Mouse (Mus musculus) adipocyte (in vitro differentiated cells): Measurements from ENCODE around the gene Fxyd6.

Experiments
- DNase-seq: peaks from one replicate; pipeline ENCODE4 v3.0.0-alpha.2; 2016; ENCODE audit warnings: low spot score

The Fxyd6 gene

GRCm38 (mm10) chr9:45376427-45376826 is 6.4 kb downstream of the Fxyd6 start:
- DNase-seq: no peak

GRCm38 (mm10) chr9:45376883-45377282 is 6.9 kb downstream of the Fxyd6 start:
- DNase-seq: no peak

- DNase-seq: no peak
These were observed 10.6 kb downstream of the Fxyd6 start for GRCm38 (mm10) chr9:45380411-45381251.

DNA sequence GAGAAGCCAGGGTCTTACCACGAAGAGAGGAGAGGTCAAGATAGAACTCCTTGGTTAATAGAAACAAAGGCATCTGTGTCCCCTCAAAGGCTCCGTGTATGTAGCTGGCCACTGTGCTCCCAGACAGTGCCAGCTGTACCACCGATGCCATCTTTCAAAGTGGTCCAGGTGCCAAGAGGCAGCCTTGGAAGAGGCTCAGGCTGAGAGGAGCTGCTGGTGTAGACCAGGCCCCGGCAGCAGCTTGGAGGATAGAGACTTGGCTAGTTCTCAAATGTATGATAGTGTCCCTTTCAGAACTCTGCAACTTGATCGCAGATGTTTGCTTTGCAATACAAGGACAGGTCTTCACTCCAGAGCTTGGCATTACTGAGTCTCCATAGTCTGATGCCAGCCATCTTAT is 12.4 kb downstream of the Fxyd6 start:
- DNase-seq: no peak

GRCm38 (mm10) chr9:45382834-45383233 is 12.8 kb downstream of the Fxyd6 start:
- no peak for DNase-seq

- DNase-seq: no peak
These were observed 13.9 kb downstream of the Fxyd6 start for GRCm38 (mm10) chr9:45383883-45384282.

- no peak for DNase-seq
These were observed 16.7 kb downstream of the Fxyd6 start for GRCm38 (mm10) chr9:45386698-45387097.

GRCm38 (mm10) chr9:45388385-45388994 is 18.5 kb downstream of the Fxyd6 start:
- DNase-seq: peak; percentile 44

DNA sequence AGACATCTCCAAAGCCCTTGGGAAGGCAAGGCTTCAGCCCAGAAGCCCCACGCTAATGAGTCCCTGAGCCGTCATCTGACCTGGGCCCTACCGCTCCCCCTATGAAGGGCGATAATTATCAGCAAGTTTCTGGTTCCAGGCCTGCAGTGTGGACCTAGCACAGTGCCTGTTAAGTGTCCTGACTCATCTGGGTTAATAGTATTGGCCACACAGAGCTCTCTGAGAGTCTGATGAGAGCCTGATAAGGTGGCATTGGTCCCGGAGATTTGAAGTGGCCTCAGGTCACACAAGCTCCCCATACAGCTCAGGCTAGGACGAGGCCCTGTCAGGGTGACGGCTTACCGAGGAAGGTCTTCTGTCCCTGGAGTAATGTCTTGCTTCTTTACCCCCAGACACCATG is 19.6 kb downstream of the Fxyd6 start:
- no peak for DNase-seq

DNA sequence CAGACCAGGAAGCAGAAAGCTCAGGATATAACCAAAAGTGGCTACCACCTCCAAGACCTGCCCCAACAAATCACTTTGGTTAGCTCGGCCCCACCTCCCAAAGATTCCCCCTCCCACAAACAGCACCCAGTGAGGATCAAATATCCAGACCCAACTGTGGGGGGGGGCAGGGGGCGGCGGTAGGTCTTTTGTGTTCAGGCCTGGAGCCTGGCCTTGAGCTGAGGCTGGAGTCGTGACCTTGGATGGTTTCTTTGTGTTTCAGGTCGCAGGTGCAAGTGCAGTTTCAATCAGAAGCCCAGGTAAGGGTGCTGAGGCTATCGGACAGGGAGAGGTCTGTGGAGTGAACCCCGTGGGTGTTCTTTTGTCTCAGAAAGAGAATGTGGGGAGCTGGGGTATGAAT is 21.3 kb downstream of the Fxyd6 start:
- DNase-seq: no peak

DNA sequence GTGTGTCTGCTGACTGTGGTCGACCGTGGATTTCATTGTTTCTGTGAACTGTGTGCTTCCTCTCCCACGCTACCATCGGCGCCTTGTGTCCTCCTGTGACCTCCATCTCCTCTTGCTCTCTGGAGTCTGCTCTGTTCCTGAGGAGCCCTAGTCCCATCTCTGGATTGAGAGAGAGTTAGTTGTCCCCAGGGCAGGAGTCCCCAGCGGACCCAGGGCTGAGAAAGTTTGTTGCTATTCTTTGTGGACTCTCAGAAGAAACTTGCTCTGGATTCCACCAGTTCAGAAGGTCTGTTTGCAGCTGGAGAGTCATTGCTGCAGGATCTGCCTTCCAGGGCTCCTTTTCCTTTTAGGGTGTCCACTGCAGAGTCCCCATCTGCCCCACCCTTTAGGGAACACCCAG is 25.2 kb downstream of the Fxyd6 start:
- DNase-seq: no peak

DNA sequence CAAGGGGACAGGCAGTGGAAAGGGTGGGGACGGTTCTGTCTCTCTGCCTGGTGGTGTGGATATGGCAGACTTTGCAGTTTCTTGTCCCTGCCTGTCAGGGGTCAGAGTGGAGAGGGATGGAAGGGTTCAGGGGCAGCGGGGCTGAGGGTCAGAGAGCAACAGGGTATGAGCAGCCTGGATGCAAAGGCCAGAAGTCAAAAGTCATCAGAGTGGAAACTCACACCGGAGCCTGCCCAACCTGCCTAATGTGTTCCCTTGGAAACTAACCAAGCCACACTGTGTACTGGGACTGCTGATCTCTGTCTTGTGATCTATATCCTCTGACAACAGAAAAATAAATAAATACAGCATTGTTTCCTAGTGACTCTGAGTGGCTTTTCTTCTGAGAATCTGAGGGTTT is 25.8 kb downstream of the Fxyd6 start:
- DNase-seq: no peak

GRCm38 (mm10) chr9:45398336-45398735 is 28.4 kb downstream of the Fxyd6 start:
- DNase-seq: no peak

- DNase-seq: no peak
These were observed 29.4 kb downstream of the Fxyd6 start, which contains the start of gene Fxyd2 for GRCm38 (mm10) chr9:45399434-45399833. Fxyd2 (plus strand) TSS chr9:45399669.

DNA sequence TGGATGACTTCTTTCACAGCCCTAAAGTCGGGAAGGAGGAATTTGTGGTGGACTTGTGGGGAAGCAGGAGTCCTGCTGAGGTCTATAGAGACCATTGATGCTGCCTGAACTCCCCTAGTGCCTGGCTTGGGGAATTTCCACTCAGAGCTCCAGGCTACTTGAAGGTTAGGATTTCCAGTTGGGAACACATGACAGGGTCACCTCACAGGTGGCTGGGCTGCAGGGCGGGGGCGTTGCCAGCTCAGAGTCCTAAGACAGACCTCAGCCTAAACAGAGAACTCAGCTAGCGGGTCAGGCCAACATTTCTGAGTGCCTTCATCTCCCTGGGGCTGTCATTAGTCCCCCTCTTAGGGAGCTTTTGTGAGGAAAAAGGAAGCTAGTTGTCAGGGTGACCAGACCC is 31.9 kb downstream of the Fxyd6 start:
- no peak for DNase-seq

DNA sequence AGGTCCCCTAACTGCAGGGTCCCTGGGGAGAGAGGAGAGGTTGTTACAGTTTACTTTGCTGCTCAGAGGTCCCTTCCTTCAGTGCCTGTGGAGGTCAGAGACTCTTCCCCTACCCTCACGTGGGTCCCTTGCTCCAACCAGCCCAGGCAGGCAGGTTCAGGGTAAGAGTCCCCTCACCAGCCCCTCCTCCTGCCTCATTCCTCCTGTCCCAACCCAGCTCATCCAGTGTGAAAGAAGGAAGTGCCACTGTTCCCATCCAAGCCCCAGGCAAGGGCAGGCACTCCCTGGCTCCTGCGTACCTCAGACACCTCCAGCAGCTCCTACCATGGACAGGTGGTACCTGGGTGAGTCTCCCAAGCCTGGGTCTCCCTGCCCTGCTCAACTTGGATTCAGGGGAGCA is 33.0 kb downstream of the Fxyd6 start:
- DNase-seq: no peak

GRCm38 (mm10) chr9:45405694-45406093 is 35.7 kb downstream of the Fxyd6 start:
- no peak for DNase-seq

DNA sequence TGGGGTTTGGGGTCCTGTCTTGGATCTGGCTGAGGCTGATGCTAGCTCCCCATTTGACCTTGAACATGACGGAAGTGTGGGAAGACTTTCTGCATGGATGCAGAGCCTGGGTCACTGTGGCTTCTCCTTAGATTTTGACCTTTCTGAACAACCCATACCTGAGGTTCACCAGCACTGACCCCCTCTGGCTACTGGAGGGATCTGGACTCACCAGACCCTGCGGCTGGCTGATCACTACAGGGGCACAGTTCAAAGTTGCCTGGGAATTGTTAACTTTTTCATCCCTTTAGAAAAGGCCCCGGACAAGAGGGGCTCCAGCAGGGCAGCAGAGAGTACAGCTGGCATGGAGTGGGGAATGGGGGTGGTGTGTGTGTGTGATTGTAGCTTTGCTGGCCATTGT is 36.8 kb downstream of the Fxyd6 start:
- DNase-seq: no peak

DNA sequence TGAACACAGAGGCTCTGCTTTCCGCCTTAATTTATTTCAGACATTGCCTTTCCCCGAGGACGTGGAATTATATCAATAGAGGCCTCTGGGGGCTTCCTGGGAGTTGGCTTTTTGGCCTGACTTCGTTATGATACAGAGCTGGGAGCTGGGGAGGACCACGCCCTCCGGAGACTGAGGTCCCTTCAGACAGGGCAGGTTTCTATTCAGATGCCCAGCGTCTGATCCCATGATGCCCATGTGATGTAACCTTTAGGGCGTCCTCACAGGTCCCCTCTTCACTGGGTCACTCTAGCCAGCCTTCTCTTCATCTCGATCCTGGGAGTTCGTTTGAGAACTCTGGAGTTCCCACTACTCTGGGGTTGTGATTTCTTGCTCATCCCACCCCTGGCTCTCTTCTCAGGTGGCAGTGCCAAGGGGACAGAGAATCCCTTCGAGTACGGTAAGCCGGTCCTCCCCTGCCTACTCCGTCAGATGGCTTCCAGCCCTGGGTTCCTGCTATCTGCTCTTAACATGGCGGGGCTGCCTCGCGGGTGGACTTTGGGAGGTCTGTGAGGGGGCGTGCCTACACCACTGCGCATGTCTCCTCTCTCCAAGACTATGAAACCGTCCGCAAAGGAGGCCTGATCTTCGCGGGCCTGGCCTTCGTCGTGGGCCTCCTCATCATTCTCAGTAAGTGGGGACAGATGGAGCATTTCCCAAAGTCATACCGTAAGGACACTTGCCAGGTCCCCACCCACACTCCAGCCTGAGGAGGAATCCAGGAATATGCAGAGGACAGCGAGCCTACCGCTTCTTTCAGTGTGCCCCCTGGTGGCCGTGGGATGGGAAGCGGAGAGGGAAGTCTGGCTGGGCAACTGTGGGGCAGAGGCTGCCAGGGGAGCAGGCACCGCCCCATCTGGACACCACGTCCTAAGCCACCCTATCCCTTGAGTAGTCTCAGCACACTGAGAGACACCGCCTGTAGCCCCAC is 38.0 kb downstream of the Fxyd6 start:
- no peak for DNase-seq

GRCm38 (mm10) chr9:45410193-45410592 is 40.2 kb downstream of the Fxyd6 start:
- no peak for DNase-seq

GRCm38 (mm10) chr9:45410614-45411013 is 40.6 kb downstream of the Fxyd6 start:
- no peak for DNase-seq

- no peak for DNase-seq
These were observed 41.1 kb downstream of the Fxyd6 start for GRCm38 (mm10) chr9:45411111-45411510.
